Mouse (Mus musculus) gastrocnemius, postnatal 36 days (tissue): ENCODE results near the gene Isy1. TPM values are rescaled to one million over a fixed set of nuclear protein-coding genes. Genes with fewer than 3 reads are reported as not detected.

ENCODE experiments used
- DNase-seq, 2 experiments: peaks; one replicate each; pipeline ENCODE4 v3.0.0; 2022
- intact Hi-C: fragments of 180-260 bp; cut with DNase I; formaldehyde crosslinking; loops from one replicate; pipeline ENCODE4 v1.15.1; 2025
- total RNA-seq, 2 experiments: library from RNA; stranded (reverse); gene quantifications; 2 replicates each; pipeline ENCODE4 v1.2.3; 2021

The Isy1 gene
- total RNA-seq, 2 experiments from 2014 or later, result 13.9 to 19.1 TPM

- intact Hi-C loops, result no loop called here
- peak; percentile 96 to 97 for DNase-seq
These were observed 12.5 kb upstream of the Isy1 start, which contains the start of gene Cnbp for GRCm38 (mm10) chr6:87850900-87851614. Gene Cnbp (minus strand): TSS chr6:87851106.

DNA sequence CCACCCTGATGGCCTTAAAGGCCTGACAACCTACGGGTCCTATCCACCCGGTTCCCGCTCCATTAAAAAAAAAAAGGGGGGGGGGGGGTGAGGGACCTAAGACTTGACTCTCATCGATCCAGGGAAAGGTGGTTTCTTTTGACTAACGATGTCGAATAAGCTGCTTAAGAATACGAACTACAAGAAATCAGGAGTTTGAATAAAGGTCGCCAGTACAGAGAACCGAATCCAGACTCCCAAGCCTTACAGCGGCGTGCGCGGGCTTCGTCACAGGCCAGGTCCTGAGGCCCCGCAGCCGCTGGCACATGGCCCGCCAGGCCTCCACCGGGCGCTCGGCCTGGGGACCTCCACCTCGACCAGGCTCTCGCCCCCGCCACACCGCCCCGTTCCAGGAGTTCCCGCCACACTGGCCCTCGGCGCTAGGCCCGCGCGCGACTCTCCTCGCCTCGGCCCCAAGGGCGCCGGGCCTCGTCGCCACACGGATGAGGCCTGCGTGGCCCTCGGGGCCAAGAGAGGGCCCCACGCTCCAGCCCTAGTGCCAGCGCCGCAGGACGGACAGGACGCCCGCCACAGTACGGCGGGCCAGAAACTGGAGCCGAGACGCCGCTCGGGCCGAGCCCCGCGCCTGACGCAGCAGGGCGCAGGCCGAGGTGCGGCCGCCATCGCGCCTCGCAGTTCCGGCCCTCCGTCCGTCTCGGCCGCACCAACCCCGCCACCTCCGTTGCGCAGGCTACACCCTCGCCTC is 11.7 kb upstream of the Isy1 start:
- intact Hi-C loops, result no loop called here
- DNase-seq, result peak in 1 of 2 experiments; percentile 38

DNA sequence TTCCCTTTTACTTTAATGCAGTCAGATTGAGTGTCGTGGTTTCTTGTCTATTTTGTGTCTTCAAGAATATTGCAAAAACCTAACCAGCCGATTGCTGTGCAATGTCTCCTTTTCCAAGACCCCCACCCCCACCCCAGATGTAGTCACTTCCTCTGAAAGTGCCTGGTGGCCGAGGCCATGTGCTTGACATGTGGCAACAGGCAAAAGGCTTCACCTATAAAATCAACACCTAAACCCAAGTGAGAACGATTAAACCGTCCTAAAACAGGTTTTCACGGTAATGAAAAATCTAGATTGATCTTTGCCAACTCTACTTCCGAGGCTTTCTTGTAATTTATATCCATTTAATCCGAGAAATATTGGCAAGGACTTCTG is 11.2 kb upstream of the Isy1 start:
- intact Hi-C loops, result no loop called here
- DNase-seq, result no peak

GRCm38 (mm10) chr6:87846813-87847212 is 8.2 kb upstream of the Isy1 start:
- intact Hi-C loops, result no loop called here
- no peak for DNase-seq

GRCm38 (mm10) chr6:87845031-87845695 is 6.6 kb upstream of the Isy1 start:
- no peak for DNase-seq

GRCm38 (mm10) chr6:87842254-87842653 is 3.7 kb upstream of the Isy1 start:
- no peak for DNase-seq
- intact Hi-C loops, result loop anchor here (5.0 kb wide), 1 partner anchor 45 kb away; the partner anchor contains the start of gene Copg1

More at GRCm38 (mm10) chr6:87845031-87845695, 6.6 kb upstream of the Isy1 start:
- intact Hi-C loops, result no loop called here

DNA sequence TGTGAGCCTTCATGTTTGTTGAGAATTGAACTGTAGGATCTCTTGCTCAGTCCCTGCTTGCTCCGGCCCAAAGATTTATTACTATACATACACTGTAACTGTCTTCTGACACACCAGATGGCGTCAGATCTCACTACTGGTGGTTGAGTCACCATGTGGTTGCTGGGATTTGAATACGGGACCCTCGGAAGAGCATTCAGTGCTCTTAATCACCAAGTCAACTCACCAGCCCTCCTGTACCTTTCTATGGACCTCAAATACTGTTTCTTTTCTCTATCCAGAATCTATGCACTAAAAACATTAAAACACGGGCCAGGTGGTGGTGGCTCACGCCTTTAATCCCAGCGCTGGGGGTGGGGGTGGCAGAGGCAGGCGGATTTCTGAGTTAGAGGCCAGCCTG is 3.0 kb upstream of the Isy1 start:
- intact Hi-C loops, result loop anchor here (5.0 kb wide), 1 partner anchor 46 kb away; the partner anchor contains the start of gene Copg1
- DNase-seq, result no peak

GRCm38 (mm10) chr6:87839797-87840341 is 1.3 kb upstream of the Isy1 start:
- DNase-seq, result no peak
- intact Hi-C loops, result loop anchor here (5.0 kb wide), 1 partner anchor 47 kb away; the partner anchor contains the start of gene Copg1

DNA sequence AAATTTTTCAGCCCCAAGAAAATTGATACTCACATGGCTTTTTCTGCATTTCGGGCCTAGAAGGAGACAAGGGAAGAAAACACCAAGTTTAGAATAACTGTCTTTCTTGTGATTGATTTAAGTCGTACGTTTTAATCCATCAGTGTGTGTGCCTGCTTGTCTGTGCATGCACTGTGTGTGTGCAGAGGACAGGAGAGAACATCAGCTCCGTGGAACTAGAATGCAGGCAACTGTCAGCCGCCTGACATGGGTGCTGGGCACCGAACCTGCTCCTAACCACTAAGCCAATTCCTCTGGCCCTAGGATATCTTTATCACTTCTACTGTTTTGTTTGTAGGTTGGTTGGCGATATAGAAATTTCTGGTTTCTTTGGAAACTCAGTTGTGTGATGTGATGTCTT is 2.9 kb downstream of the Isy1 start, which contains the start of gene Gm45140:
TSS of gene Gm45140 (minus strand) at position 101 of the 400 bp plus-strand sequence.
- intact Hi-C loops, result no loop called here

DNA sequence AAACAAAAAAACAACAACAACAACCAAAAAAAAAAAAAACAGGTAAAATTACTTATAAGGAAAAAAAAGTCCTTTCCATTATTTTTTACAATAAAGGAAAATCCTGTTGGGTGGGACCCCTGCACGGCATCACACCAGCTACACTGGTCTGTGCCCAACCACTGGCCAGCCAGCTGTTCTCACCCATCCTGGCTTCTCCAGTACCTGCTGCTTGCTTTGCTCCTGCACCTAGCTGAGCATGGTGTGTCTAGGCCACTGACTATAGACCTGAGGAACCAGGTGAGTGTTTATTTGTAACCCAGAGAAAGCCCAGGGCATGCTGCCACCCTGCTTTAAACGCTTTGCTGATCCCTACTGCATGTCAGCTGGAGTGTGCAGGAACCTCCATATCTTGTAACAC is 18.2 kb downstream of the Isy1 start:
- DNase-seq, result no peak
- intact Hi-C loops, result no loop called here

More for the DNA sequence above, 2.9 kb downstream of the Isy1 start, which contains the start of gene Gm45140:
- DNase-seq, result no peak

- intact Hi-C loops, result no loop called here
- DNase-seq, result no peak
These were observed 24.1 kb downstream of the Isy1 start for GRCm38 (mm10) chr6:87814486-87814885.

- intact Hi-C loops, result no loop called here
- DNase-seq, result no peak
These were observed 25.9 kb downstream of the Isy1 start for GRCm38 (mm10) chr6:87812656-87813055.

DNA sequence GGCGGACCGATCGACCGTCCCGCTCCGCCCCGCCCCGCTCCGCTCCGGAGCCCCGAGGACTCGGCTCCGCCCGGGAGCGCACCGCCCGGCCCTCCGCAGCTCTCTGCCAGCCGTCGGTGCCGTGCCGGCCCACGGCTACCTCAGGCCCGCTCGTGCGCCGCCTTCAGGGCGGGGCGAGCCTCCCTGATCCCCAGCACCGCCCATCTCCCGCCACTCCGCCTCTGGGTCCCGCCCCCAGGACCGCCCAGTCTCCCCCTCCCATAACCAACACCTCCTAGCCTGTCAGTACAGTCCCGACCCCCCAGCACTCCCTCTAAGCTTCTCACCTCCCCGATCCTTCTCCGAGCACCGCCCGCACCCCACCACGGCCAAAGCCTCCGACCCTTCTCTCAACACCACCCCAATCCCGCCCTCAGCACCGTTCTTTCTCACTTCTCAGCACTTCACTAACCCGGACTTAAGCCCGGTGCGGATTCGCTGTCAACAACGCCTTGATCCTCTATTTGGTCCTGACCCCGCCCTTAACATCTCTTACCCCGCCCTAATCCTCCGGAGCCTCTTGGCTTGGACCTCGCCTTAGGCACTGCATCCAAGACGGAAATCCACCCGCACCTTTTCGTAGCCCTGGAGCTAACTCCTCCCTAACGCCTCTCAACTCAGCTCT is 26.8 kb downstream of the Isy1 start, which contains the start of gene Rab43:
TSS of gene Rab43 (minus strand) at position 490 of the 664 bp plus-strand sequence.
- DNase-seq, result peak; percentile 95
- intact Hi-C loops, result no loop called here

- DNase-seq, result peak; percentile 57
- intact Hi-C loops, result no loop called here
These were observed 27.6 kb downstream of the Isy1 start for GRCm38 (mm10) chr6:87810713-87811669.

DNA sequence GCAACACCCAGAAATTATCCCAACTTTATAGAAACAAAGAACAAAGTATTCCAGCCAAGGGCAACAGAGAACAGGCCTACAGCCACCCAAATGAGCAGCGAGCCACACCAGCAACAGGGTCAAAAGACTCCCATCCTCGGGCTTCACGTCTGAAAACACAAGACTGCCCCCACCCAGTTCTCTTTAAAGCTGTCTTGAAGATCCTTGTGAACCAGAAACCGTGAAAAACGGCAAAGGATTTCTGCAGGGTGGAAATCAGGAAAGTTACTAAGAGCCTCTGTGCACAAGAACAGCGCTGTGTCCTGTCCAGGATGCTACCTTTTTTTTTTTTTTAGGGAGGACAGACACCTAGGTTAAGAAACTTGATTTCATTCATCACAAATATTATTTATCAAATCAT is 28.3 kb downstream of the Isy1 start:
- no peak for DNase-seq
- intact Hi-C loops, result no loop called here

DNA sequence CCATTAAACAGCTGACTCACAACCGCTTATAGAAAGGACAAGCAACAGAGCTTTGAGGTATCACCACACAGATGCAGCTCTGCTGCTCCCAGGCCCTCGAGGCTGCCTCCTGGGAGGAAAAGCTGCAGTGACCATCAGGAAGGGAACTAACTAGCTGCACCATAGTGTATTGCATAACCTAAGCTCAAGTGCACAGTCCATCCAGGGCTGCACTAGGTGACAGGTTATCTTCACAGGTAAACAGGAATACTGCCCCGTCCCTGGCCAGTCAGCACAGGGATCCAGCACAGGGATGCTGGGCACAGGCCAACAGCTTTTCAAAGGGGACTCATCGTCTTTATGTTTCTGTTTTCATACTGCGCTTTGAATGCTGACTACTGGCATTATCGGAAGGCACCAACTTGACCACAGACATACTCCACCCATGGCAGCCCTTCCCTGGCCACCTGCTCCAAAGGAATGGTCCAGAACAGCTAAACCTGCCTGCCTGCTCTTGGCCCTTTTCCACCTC is 28.9 kb downstream of the Isy1 start:
- DNase-seq, result no peak
- intact Hi-C loops, result no loop called here

- no peak for DNase-seq
- intact Hi-C loops, result no loop called here
These were observed 29.5 kb downstream of the Isy1 start for GRCm38 (mm10) chr6:87809144-87809543.

DNA sequence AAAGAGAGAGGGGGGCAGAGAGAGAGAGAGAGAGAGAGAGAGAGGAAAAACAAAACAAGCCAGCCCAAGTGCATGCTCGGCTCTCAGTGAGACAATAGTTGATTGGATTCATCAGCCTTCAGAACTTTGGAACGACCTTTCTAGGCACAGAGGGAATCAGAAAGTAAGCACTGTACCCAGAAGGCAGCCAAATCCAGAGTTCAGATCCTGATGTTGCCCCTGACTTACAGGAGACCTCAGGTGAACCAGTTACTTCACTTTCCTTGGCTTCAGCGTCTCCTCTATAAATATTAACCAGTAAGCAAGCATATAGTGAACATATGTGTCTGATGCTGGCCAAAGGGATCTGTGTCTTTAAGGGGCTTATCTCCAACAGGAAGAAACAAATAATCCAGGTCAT is 30.1 kb downstream of the Isy1 start:
- no peak for DNase-seq
- intact Hi-C loops, result no loop called here
